Mouse (Mus musculus): Measurements from ENCODE around the gene Kcnn4.
A peak's percentile ranks its signal among the peaks of the same experiment; 100 is the strongest.
"Not testable (repeated sequence)": the region's sequence is repeated elsewhere in the genome, so short reads cannot be mapped to it uniquely, and the experiment has no call there.

The Kcnn4 gene

DNA sequence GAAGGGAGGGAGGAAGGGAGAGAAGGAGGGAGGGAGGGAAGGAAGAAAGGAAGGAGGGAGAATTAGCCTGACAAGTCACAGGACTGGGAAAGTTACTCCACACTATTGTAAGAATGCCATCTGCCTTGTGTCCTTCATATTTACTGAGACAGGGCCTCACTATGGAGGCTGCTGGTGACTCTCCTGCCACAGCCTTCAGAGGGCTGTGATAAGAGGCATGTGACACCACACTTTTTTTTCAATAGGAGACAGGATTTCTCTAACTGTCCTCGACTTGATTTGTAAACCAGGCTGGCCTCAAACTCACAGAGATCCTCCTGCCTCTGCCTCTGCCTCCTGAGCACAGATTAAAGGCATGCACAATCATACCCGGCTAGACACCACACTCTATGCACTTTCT, 21.6 kb downstream of the Kcnn4 start:
- DNase-seq (ENCODE audit: low spot score in 2 of 2), result no peak

- DNase-seq (ENCODE audit: low spot score in 2 of 2), result no peak
Measured at GRCm38 (mm10) chr7:24394054-24394453, 24.0 kb downstream of the Kcnn4 start.

DNA sequence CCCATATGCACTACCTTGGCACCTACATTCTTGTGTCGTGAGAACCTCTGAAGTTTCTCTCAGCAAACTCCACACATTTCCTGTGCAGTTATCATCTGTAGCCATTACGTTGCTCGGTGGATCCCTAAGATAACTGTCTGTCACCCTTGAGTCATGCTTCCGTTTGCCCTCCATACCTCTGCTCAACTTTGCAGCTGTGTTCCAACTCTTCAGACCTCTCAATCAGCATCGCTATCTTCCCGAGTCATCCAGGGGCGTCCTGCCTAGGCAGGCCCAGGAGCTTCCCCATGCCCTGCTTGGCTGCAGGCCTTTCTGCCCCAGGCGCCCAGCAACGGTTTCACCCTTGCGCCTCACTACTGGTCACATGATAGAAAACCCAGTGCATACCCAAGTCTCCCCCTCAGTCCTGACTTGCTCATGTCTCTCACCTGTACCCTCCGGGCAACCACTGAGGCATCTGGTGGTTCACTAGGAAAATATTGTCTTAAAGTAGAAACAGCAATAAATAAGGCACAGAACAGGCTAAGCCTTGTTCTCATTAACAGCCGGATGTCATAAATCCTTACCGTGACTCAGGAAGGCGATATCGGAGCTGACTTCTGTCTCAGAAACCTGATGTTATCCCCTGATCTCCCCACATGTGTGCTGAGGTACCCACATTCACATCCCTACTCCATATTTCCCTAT, 24.6 kb downstream of the Kcnn4 start:
- no peak for DNase-seq (ENCODE audit: low spot score in 2 of 2)

GRCm38 (mm10) chr7:24396832-24397231, 26.8 kb downstream of the Kcnn4 start:
- no peak for DNase-seq (ENCODE audit: low spot score in 2 of 2)

GRCm38 (mm10) chr7:24398364-24398913, 28.4 kb downstream of the Kcnn4 start:
- no peak for DNase-seq (ENCODE audit: low spot score in 2 of 2)

GRCm38 (mm10) chr7:24399256-24400081, 29.4 kb downstream of the Kcnn4 start, which contains the start of gene Smg9:
TSS of gene Smg9 (plus strand) at chr7:24399619.
- peak; percentile 95 to 97 for DNase-seq (ENCODE audit: low spot score in 2 of 2)

DNA sequence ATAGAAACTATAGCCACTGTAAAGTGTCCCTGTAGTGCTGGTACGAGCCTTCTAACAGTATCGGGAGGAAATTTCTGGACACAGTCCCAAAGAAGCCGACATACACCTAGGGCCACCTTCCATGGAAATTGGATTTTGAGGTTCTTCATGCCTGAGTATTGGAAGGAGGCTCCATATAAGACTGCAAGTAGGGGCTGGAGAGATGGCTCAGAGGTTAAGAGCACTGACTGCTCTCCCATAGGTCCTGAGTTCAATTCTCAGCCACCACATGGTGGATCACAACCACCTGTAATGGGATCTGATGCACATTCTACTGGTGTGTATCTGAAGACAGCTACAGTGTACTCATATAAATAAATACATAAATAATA, 30.0 kb downstream of the Kcnn4 start:
- no peak for DNase-seq (ENCODE audit: low spot score in 2 of 2)

DNA sequence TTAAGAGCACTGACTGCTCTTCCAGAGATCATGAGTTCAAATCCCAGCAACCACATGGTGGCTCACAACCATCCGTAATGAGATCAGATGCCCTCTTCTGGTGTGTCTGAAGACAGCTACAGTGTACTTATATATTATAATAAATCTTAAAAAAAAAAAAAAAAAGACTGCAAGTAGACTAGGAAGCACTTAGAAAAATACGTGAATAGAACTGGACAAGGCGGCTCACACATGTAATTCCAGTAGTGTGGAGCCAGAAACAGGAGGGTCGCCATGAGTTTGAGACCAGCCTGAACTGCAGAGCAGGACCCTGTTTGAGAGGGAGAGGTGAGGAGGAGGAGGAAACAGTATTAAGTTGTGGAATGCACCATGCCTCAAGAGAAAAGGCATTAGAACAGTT, 30.4 kb downstream of the Kcnn4 start:
- not testable (repeated sequence) for DNase-seq (ENCODE audit: low spot score in 2 of 2)

DNA sequence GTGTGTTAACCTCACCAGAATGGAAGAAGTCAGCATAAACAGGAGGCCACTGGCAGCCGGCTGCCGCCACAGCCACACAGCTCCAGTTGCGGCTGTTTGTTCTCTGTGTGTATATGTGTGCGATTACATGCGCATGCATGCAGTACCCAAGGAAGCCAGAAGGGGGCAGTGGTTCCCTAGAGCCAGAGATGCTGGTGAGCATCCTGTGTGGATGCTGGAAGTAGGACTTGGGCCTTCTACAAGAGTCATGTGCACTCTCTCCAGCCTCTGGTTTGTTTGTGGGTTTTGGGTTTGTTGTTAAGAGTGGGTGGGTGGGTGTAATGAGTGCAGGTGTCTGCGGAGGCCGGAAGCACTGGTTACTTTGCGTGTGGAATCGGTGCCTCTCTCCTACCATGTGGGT, 32.8 kb downstream of the Kcnn4 start:
- no peak for DNase-seq (ENCODE audit: low spot score in 2 of 2)

GRCm38 (mm10) chr7:24405649-24406048, 35.6 kb downstream of the Kcnn4 start:
- no peak for DNase-seq (ENCODE audit: low spot score in 2 of 2)

DNA sequence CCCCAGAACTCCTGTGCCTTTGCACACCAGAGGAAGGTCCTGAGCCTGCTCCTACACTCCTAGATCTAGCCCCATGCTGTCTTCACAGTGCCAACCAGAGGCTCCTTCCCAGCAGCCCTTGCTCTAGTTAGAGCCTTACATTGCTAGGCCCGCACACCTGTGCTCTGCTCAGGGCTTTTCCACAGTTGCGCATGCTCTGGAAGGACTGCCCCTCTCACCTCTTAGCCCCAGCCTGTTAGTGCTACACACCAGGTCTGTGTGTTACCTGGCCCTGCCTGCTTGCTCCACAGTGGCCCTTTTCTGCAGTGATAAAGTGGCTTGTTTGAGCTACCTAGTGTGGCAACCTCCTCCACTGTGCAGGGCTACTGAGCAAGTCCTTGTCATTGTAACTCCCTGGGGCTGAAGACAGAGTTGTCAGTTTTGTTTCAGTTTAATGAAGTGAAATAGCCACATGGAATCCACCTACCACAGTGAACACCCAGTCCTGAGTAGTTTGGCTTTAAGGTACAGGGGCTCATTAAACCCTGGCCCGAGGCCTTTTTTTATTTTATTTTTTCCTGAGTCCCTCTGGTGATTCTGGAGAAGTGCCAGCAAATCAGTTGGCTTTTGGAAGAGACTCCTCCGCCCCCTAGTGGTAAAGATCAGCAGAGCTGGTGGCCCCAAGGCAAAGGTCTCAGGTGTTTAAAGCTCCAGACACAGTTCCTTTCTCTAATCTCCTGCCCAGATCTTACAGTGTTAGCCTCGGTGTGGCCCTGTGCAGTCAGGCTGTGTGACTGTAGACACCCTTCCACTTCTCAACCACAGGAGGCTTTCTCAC, 36.7 kb downstream of the Kcnn4 start:
- DNase-seq (ENCODE audit: low spot score in 2 of 2), result peak; percentile 64

DNA sequence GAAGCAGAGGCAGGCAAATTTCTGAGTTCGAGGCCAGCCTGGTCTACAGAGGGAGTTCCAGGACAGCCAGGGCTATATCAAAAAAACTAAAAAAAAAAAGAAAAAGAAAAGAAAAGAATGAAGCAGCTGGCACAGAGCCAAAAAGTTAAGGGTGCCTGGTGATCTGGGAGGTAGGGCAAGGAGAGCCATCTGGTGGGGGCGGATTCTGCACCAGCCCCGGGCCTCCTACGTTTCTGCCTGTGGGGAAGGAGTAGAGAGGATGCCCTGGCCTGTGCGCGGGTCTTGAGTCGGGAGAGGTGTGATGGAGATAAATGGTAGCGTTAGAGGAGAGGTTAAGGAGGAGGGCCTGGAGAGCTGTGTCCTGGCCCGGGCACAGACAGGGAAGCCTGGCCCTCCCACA, 38.1 kb downstream of the Kcnn4 start:
- no peak for DNase-seq (ENCODE audit: low spot score in 2 of 2)

GRCm38 (mm10) chr7:24410123-24410522, 40.1 kb downstream of the Kcnn4 start:
- DNase-seq (ENCODE audit: low spot score in 2 of 2), result no peak

DNA sequence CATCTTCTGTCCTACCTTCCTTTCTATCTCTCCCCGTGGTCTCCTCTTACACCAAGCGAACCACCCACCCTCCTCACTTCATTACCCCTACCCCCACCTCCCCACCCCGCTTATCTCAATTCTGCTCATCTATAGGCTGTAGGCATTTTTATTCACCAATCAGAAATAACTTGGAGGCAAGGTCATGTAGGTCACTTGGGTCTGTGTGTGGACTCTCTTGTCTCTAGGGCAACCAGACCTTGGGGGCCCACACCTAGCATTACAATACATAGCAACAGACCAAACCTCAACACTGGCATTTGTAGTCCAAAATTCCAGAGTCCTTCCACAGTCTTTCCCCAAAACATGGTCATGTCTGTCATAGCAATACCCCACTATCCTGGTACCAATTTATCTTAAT, 40.8 kb downstream of the Kcnn4 start:
- DNase-seq (ENCODE audit: low spot score in 2 of 2), result no peak

GRCm38 (mm10) chr7:24413630-24414029, 43.6 kb downstream of the Kcnn4 start:
- DNase-seq (ENCODE audit: low spot score in 2 of 2), result no peak

- no peak for DNase-seq (ENCODE audit: low spot score in 2 of 2)
Measured at GRCm38 (mm10) chr7:24415261-24415660, 45.2 kb downstream of the Kcnn4 start.

GRCm38 (mm10) chr7:24419579-24419978, 49.5 kb downstream of the Kcnn4 start:
- DNase-seq (ENCODE audit: low spot score in 2 of 2), result no peak

- no peak for DNase-seq (ENCODE audit: low spot score in 2 of 2)
Measured at GRCm38 (mm10) chr7:24421648-24422047, 51.6 kb downstream of the Kcnn4 start.

GRCm38 (mm10) chr7:24422251-24422650, 52.2 kb downstream of the Kcnn4 start:
- no peak for DNase-seq (ENCODE audit: low spot score in 2 of 2)

DNA sequence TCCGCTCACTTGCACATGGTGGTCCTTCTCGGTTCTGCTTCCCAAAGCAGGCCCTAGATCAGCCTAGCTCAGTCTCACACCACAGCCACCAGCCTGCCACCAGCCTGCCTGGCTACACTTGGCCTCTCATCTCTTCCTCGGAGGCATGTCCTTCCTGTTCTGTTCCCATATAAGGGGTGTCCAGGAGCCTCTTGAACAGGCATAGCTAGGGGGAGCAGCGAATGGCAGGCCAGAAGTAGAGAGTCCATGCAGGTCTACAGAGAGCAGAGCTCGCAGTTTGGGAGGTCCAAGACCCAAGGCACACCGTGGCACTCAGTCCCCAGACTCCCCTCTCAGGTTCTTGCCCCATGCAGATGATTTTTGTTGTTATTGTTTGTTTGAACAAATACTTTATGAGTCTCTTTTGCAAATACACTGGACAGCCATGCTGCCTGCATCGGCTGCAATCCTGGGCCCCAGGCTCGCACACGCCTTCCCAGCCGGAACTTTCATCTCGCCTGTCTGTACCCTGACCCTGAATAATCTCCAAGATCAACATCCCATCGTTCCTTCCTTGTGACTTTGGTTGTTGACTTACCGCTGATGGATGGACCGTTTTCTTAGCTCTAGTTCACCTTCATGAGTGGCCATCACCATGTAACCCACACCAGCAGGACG, 53.2 kb downstream of the Kcnn4 start:
- DNase-seq (ENCODE audit: low spot score in 2 of 2), result no peak

- no peak for DNase-seq (ENCODE audit: low spot score in 2 of 2)
Measured at GRCm38 (mm10) chr7:24423956-24424732, 54.1 kb downstream of the Kcnn4 start.
